Mouse (Mus musculus): ENCODE data around the gene Vezt.

DNA sequence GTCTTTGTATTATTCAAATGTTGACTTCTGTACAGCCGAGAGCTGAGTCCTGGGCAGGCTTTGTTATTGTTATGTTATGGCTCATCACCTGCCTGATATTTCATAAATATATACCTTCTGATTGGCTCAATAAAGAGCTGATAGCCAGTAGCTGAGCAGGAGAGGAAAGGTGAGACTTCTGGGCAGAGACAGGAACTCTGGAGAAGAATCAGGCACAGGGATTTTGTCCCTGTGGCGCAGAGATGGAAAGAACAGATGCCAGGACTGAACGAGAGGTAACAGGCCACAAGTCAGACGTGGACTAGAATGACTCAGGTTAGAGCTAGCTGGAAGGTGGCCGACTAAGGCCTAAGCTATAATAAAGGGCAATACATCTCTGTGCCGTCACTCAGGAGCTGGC is 7.1 kb downstream of the Vezt start:
- TF ChIP-seq CTCF (IDR thresholded peaks at IDR 0.05; ENCODE audit: low read depth, low read length) = no peak
- TF ChIP-seq POLR2A (IDR thresholded peaks at IDR 0.05; ENCODE audit: extremely low read depth, insufficient read depth, low read length) = no peak
